Mouse (Mus musculus) liver, adult 2 months (tissue): Measurements from ENCODE around the gene Slc25a30.

Experiments
- CTCF ChIP-seq: fragments of 200-500 bp; IDR thresholded peaks from 2 replicates; pipeline ENCODE4 v1.5.1; 2011; ENCODE audit warnings: low read depth, low read length, control low read depth
- POLR2A ChIP-seq: fragments of 200-500 bp; IDR thresholded peaks from 2 replicates; pipeline ENCODE4 v1.6.1; 2011; ENCODE audit warnings: low read length, control low read depth; ENCODE audit not compliant: insufficient read depth; ENCODE audit errors: extremely low read depth

- no peak for TF ChIP-seq POLR2A
- TF ChIP-seq CTCF, result no peak
Measured at GRCm38 (mm10) chr14:75794726-75795125, 7.9 kb upstream of the Slc25a30 start.
